Comparison of ENCODE assay signal across 13 mouse cellular contexts in genomic region chr9:44387221-44387620, GRCm38 (mm10).
"Had no signal": no experiment of that assay in that cellular context is flagged by ENCODE, and none has a peak within 500 bp of the region (broad histone marks: within the 10 kb centered on the region; RNA-seq: fewer than 3 reads in every experiment).

No protein-coding gene starts in this region.

- H3K9me3 ChIP-seq: liver, embryonic 13.5 days; lung, embryonic 15.5 days; megakaryocyte, embryonic 14.5 days; midbrain, embryonic 15.5 days; neural tube, embryonic 12.5 days had no signal

- H3K4me1 ChIP-seq: liver, embryonic 13.5 days; lung, embryonic 15.5 days; midbrain, embryonic 15.5 days; neural tube, embryonic 12.5 days had no signal

- H3K27ac ChIP-seq: liver, embryonic 13.5 days; lung, embryonic 15.5 days; macrophage; midbrain, embryonic 15.5 days; neural tube, embryonic 12.5 days; stomach, postnatal 0 days had no signal

- H3K4me2 ChIP-seq: liver, embryonic 13.5 days; lung, embryonic 15.5 days; midbrain, embryonic 11.5 days; midbrain, embryonic 15.5 days; neural tube, embryonic 12.5 days had no signal

- H3K4me3 ChIP-seq: liver, embryonic 13.5 days; lung, embryonic 15.5 days; megakaryocyte, embryonic 14.5 days; midbrain, embryonic 15.5 days; neural tube, embryonic 12.5 days had no signal

- H3K9ac ChIP-seq: liver, embryonic 13.5 days; liver, postnatal 0 days; lung, embryonic 15.5 days; midbrain, embryonic 15.5 days; neural tube, embryonic 12.5 days had no signal

- DNase-seq: layer of hippocampus, adult 9-11 months; layer of hippocampus, postnatal 36 days; liver, embryonic 13.5 days; liver, postnatal 0 days; lung, postnatal 14 days; thymus, postnatal 4 days had no signal

- H3K27me3 ChIP-seq: liver, embryonic 13.5 days; lung, embryonic 15.5 days; megakaryocyte, embryonic 14.5 days; midbrain, embryonic 15.5 days; neural tube, embryonic 12.5 days had no signal

- ATAC-seq: liver, postnatal 0 days; midbrain, embryonic 15.5 days had no signal
